Mouse (Mus musculus) heart, postnatal 0 days (tissue): Measurements from ENCODE around the gene Traf6. TPM values are rescaled to one million over a fixed set of nuclear protein-coding genes. Genes with fewer than 3 reads are reported as not detected.
"Not testable (repeated sequence)": the region's sequence is repeated elsewhere in the genome, so short reads cannot be mapped to it uniquely, and the experiment has no call there.

Experiments
- ATAC-seq: fragments of 200-750 bp; cut with Nextera tagmentation; 2 replicates; pipeline ENCODE4 v1.8.0; 2017; ENCODE audit warnings: low read depth, moderate number of reproducible peaks, moderate library complexity; ENCODE audit not compliant: insufficient read depth
- DNase-seq: peaks from one replicate; pipeline ENCODE4 v3.0.0-alpha.2; 2016; ENCODE audit warnings: low spot score
- H3K27ac ChIP-seq: fragments of 300-500 bp; sonication (generic); 2 replicates; pipeline ENCODE4 v1.5.1; 2014; ENCODE audit warnings: low read depth, mild to moderate bottlenecking
- H3K27me3 ChIP-seq: fragments of 300-500 bp; sonication (generic); 2 replicates; pipeline ENCODE4 v1.6.1; 2014; ENCODE audit warnings: low read length, mixed read lengths; ENCODE audit not compliant: control insufficient read depth, insufficient read depth
- H3K36me3 ChIP-seq: fragments of 300-500 bp; sonication (generic); replicated peaks from 2 replicates; pipeline ENCODE4 v1.6.1; 2014; ENCODE audit warnings: low read length, mixed read lengths; ENCODE audit not compliant: control insufficient read depth, insufficient read depth
- H3K4me1 ChIP-seq: fragments of 300-500 bp; sonication (generic); 2 replicates; pipeline ENCODE4 v1.6.1; 2014; ENCODE audit warnings: antibody characterized with exemption; ENCODE audit not compliant: control insufficient read depth, insufficient read depth
- H3K4me2 ChIP-seq: fragments of 300-500 bp; sonication (generic); 2 replicates; pipeline ENCODE4 v1.6.1; 2014; ENCODE audit warnings: low read depth, mild to moderate bottlenecking, low read length, moderate library complexity
- H3K4me3 ChIP-seq: fragments of 300-500 bp; sonication (generic); 2 replicates; pipeline ENCODE4 v1.5.1; 2014; ENCODE audit warnings: low read depth, low read length
- H3K9ac ChIP-seq: fragments of 300-500 bp; sonication (generic); replicated peaks from 2 replicates; pipeline ENCODE4 v1.6.1; 2014; ENCODE audit warnings: low read depth, low read length, mixed read lengths
- H3K9me3 ChIP-seq: fragments of 300-500 bp; sonication (generic); replicated peaks from 2 replicates; pipeline ENCODE4 v1.6.1; 2016; ENCODE audit warnings: low read length; ENCODE audit not compliant: control insufficient read depth
- CTCF ChIP-seq: IDR thresholded peaks from 2 replicates; pipeline ENCODE4 v1.5.1; 2016; ENCODE audit warnings: antibody characterized with exemption, control low read depth, low read depth
- EP300 ChIP-seq: IDR thresholded peaks from 2 replicates; pipeline ENCODE4 v1.6.1; 2016; ENCODE audit warnings: antibody characterized with exemption, low read depth
- WGBS: fragments of 180-500 bp; shearing (Covaris S2); extraction: QIAGEN DNeasy Blood & Tissue Kit; methylation state at CpG from one replicate; pipeline ENCODE4 v1.1.7; 2014; 5-methylcytosine and 5-hydroxymethylcytosine counted together
- polyA plus RNA-seq: library from polyadenylated mRNA; unstranded; fragments of >200 nt; fragmentation: Nextera tagmentation; extraction: Ambion mirVana; gene quantifications from 2 replicates; pipeline ENCODE4 v1.2.1, GENCODE M21; 2015
- total RNA-seq: library from RNA; depleted of rRNA; stranded (reverse); fragments of >200 nt; gene quantifications from 2 replicates; pipeline ENCODE4 v1.2.3, GENCODE M21; 2014; ENCODE audit warnings: low replicate concordance

Traf6 gene
- total and polyA plus RNA-seq, 2 experiments from 2014 or later, result 3.3 to 13.9 TPM

DNA sequence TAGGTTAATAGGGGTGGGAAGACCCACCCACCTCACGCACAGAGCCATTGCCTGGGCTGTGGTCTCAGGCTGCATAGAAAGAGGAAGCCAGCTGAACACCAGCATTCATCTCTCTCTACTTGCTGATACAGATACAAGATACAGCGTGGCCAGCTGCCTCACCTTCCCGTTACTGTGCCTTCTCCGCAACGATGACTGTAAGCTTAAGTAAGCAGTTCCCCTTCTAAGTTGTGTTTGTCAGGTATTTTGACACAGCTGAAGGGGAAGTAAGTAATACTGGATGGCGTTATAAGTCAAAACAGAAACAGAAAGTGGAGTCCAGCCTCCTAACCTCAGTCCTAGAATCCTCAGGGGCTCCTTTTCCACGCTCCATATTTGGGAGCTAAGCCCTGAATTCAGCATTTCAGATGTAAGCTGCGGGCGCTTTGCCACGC, 54.6 kb downstream of the Traf6 start:
- H3K27me3 ChIP-seq, result no peaks in the 10 kb centered on the region
- no peaks in the 10 kb centered on the region for H3K9me3 ChIP-seq
- no peaks in the 10 kb centered on the region for H3K36me3 ChIP-seq
- H3K9ac ChIP-seq, result no peak overlapping the region
- H3K27ac ChIP-seq, result no peak overlapping the region
- H3K4me3 ChIP-seq, result no peak overlapping the region
- DNase-seq, result no peak
- WGBS, result 78% methylated on average over 10 of the region's 10 CpGs
- H3K4me2 ChIP-seq, result no peak overlapping the region
- no peak for ATAC-seq
- no peaks in the 10 kb centered on the region for H3K4me1 ChIP-seq
- TF ChIP-seq CTCF, result no peak
- no peak for TF ChIP-seq EP300

- Histone ChIP-seq H3K9me3 (no peaks in the 10 kb centered on the region), H3K36me3 (no peaks in the 10 kb centered on the region), H3K27ac (no peak overlapping the region), H3K4me2 (no peak overlapping the region), H3K4me1 (no peaks in the 10 kb centered on the region), H3K9ac (no peak overlapping the region), H3K4me3 (no peak overlapping the region), H3K27me3 (no peaks in the 10 kb centered on the region)
- DNase-seq (no peak), ATAC-seq (peak; percentile 51; the same call in 1 of the 2 replicates)
- no peak for TF ChIP-seq EP300
- TF ChIP-seq CTCF, result no peak
- 63% methylated on average over 3 of the region's 3 CpGs for WGBS
Observed at GRCm38 (mm10) chr2:101733564-101733963, 55.3 kb downstream of the Traf6 start.

DNA sequence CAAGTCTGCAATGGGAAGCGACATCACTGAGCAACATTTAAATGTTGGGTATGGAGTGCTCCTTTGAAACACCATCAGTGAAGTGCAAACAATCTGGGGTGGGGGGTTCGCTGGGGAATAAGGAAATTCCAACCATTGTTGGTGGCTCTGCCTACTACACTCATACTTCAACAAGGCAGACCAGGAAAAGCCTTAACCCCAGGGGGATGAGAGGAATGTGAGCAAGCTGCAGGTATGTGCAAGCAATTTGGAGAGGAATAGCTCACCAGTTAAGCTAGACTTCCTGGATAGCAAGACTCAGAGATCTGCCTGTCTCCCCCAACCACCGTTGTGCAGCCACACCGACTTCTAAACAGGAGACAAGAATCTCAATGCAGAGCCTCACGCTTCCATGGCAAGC, 61.7 kb downstream of the Traf6 start:
- no peak overlapping the region for H3K4me2 ChIP-seq
- no peak overlapping the region for H3K9ac ChIP-seq
- H3K4me3 ChIP-seq, result no peak overlapping the region
- TF ChIP-seq EP300, result no peak
- no peak for TF ChIP-seq CTCF
- WGBS, result 57% methylated on average over 5 of the region's 5 CpGs
- H3K9me3 ChIP-seq, result no peaks in the 10 kb centered on the region
- H3K27ac ChIP-seq, result no peak overlapping the region
- ATAC-seq, result no peak
- H3K36me3 ChIP-seq, result no peaks in the 10 kb centered on the region
- no peaks in the 10 kb centered on the region for H3K4me1 ChIP-seq
- no peaks in the 10 kb centered on the region for H3K27me3 ChIP-seq
- DNase-seq, result no peak

- no peaks in the 10 kb centered on the region for H3K4me1 ChIP-seq
- H3K27me3 ChIP-seq, result no peaks in the 10 kb centered on the region
- TF ChIP-seq CTCF, result no peak
- no peak for TF ChIP-seq EP300
- no peak overlapping the region for H3K9ac ChIP-seq
- DNase-seq (no peak), ATAC-seq (no peak)
- no peaks in the 10 kb centered on the region for H3K36me3 ChIP-seq
- WGBS, result 83% methylated on average over 8 of the region's 8 CpGs
- no peaks in the 10 kb centered on the region for H3K9me3 ChIP-seq
- no peak overlapping the region for H3K27ac ChIP-seq
- no peak overlapping the region for H3K4me2 ChIP-seq
- H3K4me3 ChIP-seq, result no peak overlapping the region
Observed at GRCm38 (mm10) chr2:101741653-101742052, 63.4 kb downstream of the Traf6 start.

- H3K4me3 ChIP-seq, result no peak overlapping the region
- no peak overlapping the region for H3K27ac ChIP-seq
- no peak overlapping the region for H3K4me2 ChIP-seq
- no peaks in the 10 kb centered on the region for H3K36me3 ChIP-seq
- DNase-seq (no peak), ATAC-seq (no peak)
- H3K9me3 ChIP-seq, result no peaks in the 10 kb centered on the region
- TF ChIP-seq CTCF (no peak), EP300 (no peak)
- no peaks in the 10 kb centered on the region for H3K27me3 ChIP-seq
- 85% methylated on average over 7 of the region's 7 CpGs for WGBS
- H3K4me1 ChIP-seq, result no peaks in the 10 kb centered on the region
- no peak overlapping the region for H3K9ac ChIP-seq
Observed at GRCm38 (mm10) chr2:101742072-101742860, 64.0 kb downstream of the Traf6 start.

GRCm38 (mm10) chr2:101745656-101746055, 67.4 kb downstream of the Traf6 start:
- H3K36me3 ChIP-seq, H3K27me3 ChIP-seq, H3K27ac ChIP-seq, H3K4me1 ChIP-seq, H3K9me3 ChIP-seq, DNase-seq, H3K4me3 ChIP-seq, H3K9ac ChIP-seq, H3K4me2 ChIP-seq, ATAC-seq: not testable (repeated sequence)
- 94% methylated on average over 2 of the region's 2 CpGs for WGBS
